Mouse (Mus musculus): ENCODE measurements around the gene Wdr20.

The Wdr20 gene

DNA sequence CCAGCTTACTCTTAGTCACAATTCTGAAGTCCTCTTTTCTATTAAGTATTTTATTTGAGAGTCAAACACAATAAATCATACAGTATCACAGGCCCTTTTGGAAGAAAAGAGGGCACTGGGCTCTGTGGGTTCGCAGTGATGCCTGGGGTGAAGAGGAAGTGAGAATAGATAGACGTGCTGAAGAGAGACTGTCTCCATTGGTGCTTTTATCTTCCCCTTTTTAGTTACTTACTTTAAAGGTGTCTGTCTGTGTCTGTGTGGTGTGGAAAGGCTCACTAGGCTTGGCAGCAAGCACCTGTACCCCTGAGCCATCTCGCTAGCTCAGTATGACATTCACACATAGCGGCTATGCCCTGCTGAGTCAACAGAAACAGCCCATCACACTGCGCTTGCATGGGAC is 40.1 kb downstream of the Wdr20 start:
- DNase-seq (ENCODE audit: low spot score in 2 of 2), result no peak

DNA sequence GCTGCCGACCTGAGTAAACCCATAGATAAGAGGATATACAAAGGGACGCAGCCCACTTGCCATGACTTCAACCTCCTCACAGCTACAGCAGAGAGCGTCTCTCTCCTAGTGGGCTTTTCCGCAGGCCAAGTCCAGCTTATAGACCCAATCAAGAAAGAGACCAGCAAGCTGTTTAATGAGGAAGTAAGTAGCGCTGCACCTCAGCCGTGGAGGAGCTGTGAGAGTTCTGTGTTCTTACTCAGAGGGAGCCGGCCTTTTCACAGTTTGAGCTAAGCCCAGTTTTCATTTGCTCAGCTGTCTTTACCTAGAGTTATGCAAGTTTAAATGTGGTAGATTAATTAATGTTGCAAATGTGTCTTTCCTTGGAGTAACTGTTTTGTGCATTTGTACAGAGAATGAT is 41.6 kb downstream of the Wdr20 start:
- DNase-seq (ENCODE audit: low spot score in 2 of 2), result no peak

DNA sequence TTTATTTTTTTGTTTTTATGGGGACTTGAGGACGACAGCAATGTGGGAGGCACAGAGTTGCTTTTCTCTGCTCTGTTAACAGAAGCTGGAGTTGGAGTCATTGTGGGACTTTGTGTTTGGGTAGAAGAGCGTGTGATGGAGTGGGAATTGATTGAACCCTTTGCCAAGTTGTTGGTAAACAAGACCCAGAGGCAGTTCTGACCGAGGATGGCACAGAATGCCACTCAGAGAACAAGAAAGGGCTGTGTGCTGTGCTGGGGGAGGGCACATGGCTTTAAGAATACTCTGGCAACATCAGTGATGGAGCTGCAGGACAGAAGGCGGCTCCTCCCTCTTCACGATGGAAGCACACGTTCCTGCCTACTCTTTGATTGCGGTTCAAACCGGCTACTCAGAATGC is 43.4 kb downstream of the Wdr20 start:
- DNase-seq (ENCODE audit: low spot score in 2 of 2), result no peak

DNA sequence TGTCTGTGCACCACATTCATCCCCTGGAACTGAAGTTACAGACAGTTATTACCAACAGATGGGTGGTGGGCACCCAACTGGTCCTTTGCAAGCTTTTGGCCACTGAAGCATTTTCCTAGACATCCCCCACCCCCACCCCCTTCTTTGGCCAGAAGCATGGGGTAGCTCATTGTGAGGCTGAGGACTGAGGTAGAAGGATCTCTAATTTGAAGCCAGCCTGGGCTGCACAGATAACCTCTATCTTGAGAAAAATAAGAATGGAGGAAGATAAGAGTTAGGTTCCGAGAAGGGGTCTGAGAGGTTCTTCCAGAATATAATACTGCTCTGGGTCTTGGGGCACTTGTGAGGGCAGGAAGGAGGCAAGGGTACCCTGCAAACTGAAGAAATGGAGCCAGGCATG is 44.5 kb downstream of the Wdr20 start:
- no peak for DNase-seq (ENCODE audit: low spot score in 2 of 2)

DNA sequence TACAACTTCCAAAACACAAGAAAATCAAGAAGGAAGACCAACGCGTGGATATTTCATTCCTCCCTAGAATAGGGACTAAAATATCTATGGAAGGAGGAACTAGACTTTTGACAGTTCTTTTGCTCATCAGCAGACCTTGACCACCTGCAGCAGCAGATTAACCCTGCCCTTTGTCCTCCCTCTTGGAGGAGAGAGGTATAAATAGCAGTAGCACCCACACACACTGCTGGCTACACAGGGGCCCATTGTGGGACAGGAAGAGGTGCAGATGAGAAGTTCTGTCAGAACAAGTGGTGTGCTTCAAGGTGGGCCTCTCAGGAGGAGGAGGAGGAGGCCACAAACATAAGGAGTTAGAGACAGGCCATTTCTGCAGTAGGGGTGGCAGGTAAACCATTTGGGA is 46.5 kb downstream of the Wdr20 start:
- no peak for DNase-seq (ENCODE audit: low spot score in 2 of 2)

DNA sequence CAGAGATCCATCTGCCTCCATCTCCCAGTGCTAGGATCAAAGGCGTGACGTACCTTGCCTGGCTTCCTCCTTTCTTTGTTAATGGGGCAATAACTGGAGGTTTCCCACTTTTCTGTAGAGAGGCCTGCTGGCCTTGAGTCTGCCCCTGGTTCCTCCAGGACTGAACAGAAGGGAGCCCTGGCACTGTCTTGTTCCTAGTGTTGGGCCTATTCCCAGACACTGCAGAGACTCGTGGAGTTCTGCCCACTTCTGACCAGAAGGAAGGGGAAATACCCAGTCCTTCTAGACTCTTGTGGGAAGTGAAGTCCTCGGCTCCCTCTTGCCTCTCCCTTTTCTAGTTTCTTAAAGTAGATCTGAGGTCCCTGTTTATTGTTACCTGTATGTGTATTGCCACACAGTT is 48.5 kb downstream of the Wdr20 start:
- DNase-seq (ENCODE audit: low spot score in 2 of 2), result no peak

DNA sequence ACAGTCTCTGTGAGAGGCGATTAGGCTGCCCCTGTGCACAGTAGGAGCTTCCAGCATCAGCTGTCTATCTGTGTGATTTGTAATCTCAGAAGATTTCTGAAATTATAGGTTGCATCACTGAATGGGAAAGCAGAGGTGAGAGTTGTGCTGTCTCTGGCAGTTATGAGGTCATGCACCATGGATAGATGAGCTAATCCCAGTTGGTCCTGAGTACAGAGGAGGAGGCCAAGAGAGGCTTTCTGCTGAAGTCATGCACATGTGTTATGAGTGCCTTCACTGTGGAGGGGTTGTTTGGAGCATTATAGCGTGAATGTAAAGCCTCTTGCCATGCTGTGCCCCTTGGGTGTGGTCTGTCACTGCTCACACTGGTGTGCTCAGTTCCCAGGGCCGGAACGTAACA is 52.8 kb downstream of the Wdr20 start:
- DNase-seq (ENCODE audit: low spot score in 2 of 2), result no peak

DNA sequence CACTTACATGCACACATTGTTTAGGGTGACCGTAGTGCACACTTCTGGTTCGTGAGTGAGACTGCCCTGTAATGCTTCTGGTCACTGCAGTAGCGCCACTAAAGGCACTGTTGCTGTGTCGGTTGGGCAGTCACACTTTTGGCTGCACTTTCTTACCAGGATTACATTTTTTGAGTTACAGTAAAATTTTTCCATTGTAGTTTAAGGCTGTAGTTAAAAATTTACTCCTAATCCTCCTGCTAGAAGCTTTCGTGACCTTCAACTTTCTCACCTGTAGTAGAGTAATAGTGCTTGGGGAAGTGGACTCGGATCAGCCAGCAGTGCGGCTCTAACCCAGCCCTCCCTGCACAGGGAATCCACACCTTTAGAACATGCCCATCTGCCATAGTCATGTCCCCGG is 53.3 kb downstream of the Wdr20 start:
- no peak for DNase-seq (ENCODE audit: low spot score in 2 of 2)

DNA sequence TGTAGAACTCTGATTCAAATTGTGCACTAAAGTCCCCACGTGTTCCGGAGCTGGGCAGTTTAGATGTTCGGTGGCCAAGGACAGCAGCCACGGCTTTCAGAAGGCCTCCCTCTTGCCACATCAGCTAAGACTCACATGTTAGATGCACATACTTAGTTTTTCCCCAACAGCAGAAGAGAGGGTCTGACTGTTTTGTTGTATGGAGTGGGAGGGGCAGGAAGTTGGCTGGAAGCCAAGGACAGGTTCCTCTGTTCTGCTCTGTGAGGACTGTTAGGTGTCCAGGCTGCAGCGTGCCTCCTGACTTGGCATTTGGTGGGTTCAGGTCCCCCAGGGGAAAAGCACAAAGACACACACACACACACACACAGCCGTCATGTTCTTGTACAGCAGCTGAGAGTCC is 57.3 kb downstream of the Wdr20 start:
- no peak for DNase-seq (ENCODE audit: low spot score in 2 of 2)

DNA sequence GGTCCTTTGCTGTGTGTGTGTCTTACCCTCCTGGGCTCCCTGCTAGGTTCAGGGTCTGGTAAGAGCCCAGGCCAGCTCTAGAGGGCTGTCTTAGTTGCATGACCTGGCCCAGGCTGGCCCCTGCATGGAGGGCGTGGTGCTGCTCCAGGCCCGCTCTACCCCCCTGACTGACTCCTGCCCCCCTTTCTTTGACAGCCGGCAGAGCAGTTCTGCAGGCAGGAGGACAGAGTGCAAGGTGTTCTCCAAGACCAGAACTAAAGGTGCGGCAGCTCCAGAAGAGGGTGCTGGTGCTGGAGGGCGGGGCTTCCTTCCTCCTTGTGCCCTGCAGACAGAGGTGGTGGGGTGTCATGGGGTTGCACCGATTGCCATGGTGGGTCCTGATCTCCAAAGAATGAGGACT is 59.0 kb downstream of the Wdr20 start:
- no peak for DNase-seq (ENCODE audit: low spot score in 2 of 2)

DNA sequence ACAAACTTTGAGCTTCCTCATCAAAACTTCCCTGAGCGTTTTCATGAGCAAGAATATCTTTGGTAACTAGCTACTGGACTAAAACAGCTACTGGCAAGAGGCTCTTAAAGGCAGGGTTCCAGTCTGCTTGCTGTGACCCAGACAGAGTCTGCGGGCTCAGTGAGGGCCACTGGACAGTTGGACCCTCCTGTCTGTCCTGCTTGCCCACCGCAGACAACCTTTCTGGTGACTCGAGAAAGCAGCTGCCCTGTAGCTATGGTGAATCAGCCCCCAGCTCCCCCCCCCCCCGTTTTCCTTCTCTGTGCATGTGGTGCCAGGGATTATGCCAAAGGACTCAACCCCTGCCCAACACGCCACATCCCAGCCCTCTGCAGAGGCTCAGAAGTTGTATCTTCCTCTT is 59.5 kb downstream of the Wdr20 start:
- no peak for DNase-seq (ENCODE audit: low spot score in 2 of 2)

DNA sequence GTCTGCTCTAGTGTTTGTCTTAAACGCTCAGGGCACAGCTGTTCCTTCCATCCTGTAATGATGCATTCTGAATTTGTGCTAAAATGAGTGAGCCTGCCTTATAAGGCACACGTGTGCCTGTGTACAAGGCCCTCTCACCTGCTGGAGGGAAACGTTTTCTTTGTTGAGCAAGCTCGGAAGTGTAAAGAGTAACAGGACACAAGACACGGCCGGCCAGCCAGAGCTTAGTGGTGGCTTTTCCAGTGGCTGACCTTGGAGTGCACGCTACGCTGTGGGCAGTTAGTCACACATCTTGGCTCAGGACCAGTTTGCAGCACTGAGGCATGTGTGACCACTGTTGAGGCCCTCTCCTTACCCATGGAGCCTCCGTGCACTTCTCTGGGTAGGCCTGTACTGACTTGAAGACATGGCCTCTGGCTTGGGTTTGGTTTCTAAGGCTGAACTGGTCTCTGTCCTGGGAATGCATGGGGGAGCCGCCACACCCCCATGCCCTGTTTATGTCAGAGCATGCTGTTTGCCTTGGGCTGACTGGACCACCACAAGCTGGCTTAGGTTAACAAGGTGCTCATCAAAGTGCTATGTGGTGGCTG is 60.2 kb downstream of the Wdr20 start:
- DNase-seq (ENCODE audit: low spot score in 2 of 2), result no peak

DNA sequence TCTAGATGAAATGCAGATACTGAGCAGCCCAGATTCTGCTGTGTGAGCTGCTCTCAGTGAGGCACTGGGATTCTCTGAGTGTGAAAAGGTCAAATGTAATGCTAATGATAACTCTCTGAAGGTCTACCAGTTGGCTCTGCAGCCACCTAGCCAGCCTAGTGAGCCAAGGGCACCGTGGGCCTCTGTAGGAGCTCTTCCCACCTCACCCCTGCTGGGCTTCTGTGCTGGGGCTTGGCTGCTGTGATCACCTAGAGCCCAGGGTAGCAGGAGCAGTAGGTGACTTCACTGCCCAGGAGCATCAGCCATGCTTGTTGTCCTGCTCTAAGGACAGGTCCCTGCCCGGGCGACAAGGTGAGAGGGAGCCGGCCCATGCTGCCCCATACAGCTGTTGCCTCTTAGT is 61.5 kb downstream of the Wdr20 start:
- DNase-seq (ENCODE audit: low spot score in 2 of 2), result no peak

DNA sequence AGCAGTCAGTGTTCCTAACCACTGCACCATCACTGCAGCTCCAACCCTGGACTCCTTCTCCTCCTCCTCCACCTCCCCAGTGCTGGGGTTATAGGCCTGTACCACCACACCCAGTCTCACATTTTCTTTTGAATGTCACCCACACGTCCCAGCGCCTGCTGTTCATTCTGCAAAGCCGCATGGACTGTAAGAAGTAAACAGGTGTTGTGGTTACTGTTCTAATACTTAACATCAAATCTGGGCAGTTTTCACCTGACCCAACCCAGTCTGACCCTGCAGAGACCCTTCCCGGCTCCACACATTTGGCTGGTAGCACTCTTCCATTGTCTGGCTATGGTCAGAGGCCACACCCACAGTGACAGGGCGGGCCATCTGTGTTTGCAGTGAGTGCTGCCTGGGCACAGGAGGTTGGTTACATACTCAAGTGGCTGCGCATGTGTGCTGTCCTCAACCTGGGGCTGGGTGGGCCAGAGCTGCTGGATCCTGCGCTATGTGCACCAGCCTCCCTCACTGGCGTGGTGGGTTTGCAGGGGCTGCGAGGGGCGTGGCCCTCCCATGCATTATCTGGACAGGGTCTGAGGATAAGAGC is 64.2 kb downstream of the Wdr20 start:
- DNase-seq (ENCODE audit: low spot score in 2 of 2), result no peak

DNA sequence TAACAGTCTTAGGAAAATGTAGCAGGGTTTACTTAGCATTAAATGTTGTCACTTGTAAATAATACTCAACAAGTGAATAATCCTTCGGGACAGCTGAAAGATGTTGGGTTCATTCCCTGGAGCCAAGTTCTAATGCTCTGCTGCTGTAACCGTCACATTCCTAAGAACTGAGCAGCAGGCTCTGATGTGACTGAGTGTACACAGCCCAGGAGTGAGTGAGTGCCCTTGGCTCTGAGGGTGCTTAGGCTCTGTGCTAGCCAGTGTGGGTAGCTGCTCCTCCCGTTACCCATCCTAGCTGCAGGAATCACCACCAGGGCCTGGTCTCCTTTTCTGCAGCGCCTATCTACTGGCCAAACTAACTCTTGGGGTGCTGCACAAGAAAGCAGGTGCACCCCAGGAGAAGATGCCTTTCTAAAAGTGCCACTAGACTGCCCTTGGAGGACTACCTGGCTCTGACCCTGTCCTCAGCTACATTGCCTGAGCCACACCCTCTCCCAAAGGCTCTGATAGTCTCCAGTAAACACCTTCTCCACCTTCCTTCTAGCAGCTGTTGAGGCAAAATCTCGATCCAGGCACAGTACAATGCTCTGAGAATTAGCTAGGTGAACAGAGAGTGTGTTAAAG is 65.0 kb downstream of the Wdr20 start:
- no peak for DNase-seq (ENCODE audit: low spot score in 2 of 2)

DNA sequence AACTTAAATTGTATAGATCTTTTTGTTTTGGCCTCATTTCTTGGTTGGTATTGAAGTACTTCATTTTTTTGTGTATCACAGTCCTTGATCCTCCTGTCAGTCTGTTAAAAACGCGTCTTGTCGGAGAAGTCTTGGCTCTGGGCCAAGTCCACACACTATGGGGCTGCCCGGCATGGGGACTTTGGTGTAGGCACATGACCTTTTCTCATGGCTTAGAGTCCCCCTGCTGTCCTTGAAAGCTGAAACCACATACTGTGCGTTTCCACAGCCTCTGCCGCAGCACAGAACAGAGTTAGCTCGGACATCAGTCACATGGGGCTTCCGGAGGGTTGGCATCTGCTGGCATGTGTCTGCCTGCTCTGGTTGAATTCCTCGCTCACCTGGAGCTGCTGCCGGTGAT is 66.5 kb downstream of the Wdr20 start:
- DNase-seq (ENCODE audit: low spot score in 2 of 2), result no peak

DNA sequence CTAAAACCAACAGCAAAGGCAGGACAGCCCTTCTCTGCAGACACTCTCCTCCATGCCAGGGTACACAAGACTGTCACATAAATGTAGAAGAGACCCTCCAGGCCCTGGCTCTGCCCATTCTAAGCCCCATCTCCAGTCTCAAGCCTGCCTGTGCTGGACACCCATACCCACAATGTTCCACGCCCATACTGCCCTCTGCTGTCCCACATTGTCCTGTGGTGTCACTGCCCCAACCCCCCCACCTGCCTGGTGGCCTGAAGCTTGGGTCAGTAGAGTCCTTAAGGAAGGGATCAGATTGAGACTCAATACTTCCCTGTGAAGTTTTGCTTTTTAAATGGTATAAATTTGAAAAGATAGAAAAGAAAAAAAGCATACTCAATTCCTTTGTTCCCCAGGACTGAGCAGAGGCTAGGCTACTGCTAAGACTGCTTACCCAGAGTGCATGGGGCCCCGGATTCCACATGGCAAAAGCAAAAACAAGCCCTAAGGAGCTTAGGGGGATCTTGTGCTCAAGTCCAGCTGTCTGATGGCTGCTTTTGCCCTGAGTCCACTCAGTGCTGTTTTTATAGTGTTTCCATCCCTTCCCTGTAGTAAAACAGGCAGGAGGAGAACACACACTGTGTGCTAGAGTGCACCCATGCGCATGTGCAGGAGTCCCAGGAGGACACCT is 68.7 kb downstream of the Wdr20 start:
- DNase-seq (ENCODE audit: low spot score in 2 of 2), result no peak

DNA sequence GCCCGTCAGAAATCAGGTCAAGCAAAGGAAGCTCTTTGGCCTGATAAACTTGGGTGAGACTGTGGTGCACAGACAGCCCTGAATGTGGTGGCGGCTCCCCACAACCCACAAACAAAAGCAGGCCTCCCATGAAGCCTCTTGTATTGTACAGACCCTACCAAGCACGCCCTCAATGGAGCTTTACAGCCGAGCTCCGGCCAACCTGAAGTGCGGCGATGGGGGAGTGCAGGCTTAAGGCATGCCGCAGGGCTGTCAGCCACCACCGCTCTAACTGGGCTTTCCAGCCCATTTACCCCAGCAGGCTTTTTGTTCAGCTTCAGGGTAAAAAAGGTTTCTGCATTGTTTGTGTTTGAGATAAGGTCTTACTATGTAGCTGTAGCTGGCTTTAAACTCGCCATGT is 70.7 kb downstream of the Wdr20 start:
- no peak for DNase-seq (ENCODE audit: low spot score in 2 of 2)

DNA sequence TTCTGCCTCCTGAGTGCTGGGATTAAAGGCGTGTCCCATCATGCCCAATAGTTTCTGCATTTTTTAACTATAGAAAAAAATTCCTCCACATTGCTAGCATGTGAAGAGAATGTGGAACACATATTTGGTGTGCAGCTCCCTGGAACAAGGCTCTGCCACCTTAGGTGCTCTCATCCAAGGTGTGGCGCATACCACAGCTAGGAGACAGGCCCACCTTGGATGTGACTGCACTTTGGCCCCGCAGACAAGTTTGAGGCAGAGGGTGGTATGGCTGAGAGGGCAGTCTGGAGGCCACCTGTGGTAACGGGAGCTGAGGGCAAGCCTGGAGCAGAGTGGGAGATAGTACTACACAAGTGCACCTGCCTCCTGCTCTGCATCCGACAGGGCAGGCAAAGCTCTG is 71.1 kb downstream of the Wdr20 start:
- no peak for DNase-seq (ENCODE audit: low spot score in 2 of 2)

DNA sequence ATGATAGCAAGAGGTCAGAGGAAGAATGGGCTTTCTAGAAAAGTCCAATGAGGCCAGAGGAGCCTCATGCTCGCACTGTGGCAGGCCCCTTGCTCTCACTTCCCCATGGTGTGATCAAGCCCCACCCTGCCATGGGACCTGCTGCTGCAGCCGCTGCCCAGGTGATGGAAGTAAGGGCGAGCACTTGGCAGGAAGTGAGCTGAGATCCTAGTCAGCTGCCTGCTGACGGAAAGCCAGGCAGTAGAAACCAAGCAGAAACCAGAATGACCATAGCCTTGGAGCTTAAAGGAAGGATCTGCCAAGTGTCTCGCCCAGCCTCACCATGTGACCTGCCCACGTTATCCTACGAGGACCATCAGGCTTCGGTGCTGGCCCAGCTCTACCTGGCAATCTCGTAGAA is 75.4 kb downstream of the Wdr20 start:
- DNase-seq (ENCODE audit: low spot score in 2 of 2), result no peak

DNA sequence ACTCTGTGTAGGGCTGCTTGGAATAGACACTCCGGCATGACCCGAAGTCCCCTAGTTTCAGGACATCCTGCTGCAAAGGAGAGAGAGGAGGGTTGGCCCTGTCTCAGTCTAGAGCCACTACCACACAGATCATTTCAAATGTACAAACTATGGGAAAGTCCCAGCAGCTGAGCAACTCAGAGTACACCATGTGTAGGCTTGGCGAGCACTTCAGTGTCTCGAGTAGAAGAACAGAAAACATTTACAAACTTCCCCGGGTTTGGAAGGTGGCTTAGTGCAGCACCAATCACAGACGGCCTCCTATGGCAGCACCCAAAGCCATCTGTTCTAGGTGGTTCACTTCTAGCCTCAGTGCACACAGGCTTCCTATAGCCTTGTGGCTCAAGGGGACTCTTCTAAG is 75.9 kb downstream of the Wdr20 start:
- DNase-seq (ENCODE audit: low spot score in 2 of 2), result no peak

DNA sequence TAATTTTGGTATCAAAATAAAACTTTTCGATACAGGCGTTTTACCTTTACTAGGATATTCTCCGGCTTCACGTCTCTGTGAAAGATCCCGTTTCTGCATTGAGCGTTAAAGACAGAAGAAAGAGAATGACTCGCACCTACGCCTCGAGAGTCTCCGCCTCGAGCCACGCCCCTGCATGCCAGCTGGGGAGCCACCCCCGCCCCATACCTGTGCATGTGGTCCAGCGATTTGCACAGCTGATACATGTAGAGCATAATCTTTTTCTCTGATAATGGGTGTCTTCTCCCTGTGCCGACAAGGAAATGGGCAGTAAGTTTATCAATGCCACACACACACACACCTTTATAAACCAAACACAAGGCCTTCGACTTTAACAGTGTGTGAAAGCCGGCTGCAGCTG is 77.2 kb downstream of the Wdr20 start:
- no peak for DNase-seq (ENCODE audit: low spot score in 2 of 2)

DNA sequence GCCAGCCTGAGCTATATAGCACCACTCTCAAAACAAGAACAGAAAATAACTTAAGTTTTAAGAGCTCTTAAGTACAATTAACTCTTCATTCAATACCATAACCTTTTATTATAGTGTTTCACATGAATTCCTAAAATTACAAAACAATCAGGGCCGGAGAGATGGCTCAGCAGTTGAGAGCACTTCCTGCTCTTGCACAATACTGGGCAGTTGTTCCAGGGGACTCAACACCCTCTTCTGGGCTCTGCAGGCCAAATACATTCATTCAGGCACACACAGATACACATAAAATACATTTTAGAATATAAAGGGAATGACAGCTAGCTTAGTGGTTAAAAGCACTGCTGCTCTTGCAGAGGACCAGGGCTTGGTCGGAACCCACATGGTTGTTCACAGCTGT is 79.1 kb downstream of the Wdr20 start:
- no peak for DNase-seq (ENCODE audit: low spot score in 2 of 2)

Data from frontal cortex, postnatal 10 days (tissue).